Mouse (Mus musculus) heart, adult 11 months (tissue): ENCODE results near the gene Gabrr3.
A peak's percentile ranks its signal among the peaks of the same experiment; 100 is the strongest.

Experiments
- DNase-seq: peaks from one replicate; pipeline ENCODE4 v3.0.0; 2022

Gene Gabrr3

DNA sequence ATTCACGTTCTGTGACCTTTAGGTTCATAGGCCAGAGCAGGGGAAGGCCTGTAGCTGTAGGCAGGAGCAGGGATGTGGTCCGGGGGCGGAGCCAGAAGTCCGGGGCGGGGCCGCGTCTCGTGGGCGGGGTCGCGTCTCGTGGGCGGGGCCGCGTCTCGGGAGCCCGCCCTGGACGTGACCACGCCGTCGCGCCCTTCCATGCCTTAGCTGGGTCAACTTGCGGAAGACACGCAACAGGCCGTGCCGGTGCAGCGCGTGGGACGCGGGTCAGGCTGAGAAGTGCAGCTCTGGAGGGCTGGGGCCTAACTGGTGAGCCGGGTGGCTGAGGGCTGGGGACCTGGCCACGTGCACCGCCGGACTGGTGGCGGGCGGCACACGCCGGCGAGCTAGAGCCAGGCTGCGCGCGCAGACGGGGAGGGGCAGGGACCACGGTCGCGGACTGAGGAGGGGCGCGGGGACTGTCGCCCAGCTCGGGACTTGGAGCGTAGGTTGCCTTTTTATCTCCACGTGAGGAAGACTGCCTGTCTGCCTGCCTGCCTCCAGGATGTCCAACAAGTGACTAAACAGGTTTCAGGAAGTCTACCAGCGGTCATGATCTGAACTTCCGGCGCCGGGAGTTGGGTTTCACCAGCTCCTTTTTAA is 64.6 kb downstream of the Gabrr3 start, which contains the start of gene Riox2:
Gene Riox2 (plus strand): TSS at position 139 of the 642 bp plus-strand sequence.
- peak; percentile 99 for DNase-seq

DNA sequence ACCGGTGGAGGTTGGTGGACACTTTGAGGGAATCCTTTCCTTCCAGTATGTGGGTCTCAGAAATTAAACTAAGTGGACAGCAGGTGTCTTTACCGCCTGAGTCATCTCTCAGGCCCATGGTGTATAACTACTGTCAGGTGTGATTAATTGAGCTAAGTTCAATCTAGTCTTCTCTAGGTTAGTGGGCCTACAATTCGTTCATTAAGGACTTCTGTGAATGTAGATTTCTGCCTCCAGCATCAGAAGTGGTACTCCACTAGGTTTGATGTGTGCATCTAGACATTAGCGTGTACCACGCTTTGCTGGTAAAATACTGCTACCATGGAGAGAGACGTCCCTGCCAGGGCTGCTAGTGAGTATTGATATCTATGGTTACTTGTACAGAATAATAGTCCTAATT is 65.4 kb downstream of the Gabrr3 start:
- no peak for DNase-seq

DNA sequence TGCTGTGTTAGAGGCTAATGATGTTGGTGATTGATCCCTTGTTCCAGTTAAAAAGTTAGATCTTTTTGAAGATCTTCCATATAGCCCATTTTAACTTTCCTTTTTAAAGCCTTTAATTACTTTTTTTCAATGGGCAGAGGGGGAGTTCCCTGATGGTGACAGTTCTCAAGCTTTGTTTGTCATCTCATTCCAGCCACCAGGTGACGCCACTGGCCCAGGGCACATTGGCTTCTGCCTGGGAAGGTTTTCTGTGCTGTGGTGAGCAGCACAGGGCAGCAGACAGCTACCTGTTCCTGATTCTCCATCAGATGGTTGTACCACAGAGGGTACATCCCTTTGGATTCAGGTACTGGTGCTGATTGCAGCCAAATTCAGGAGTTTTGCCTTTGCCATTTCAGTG is 67.7 kb downstream of the Gabrr3 start:
- DNase-seq, result peak; percentile 91

DNA sequence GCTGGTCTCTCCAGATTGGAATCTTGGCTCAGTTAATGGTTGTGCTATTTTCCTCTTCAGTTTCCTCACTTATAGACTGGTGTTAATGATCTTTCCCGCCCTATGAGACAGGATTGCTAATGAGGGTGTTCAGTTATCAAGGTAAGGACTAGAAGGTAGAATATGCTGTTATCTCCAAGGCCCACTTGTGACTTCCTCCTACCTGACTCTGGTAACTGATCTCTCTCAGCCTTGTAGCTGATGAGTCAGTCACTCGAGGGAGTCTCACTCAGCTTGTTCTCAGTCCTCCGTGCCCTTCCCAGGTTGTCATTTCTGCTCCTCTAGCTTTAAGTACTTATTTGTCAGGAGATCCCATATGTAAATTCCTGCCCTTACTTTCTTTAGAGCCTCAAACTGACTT is 70.8 kb downstream of the Gabrr3 start:
- peak; percentile 45 for DNase-seq

DNA sequence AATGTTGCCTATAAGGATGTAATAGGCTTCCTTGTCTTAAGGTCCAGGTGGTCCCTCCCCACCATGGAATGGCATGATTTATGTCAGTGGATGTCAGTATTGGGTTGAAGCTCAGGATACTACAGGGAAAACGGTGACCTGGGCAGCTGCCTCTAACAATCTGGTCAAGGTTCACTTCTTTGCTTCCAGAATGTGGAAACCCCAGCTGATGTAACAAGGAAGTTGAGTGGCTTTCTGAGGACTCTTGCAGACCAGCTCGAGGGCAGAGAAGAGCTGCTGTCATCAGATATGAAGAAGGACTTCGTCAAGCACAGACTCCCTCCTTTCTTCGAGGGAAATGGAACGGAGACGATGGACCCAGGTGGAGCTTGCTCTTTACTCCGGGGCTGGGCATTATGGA is 80.1 kb downstream of the Gabrr3 start:
- DNase-seq, result peak; percentile 46

DNA sequence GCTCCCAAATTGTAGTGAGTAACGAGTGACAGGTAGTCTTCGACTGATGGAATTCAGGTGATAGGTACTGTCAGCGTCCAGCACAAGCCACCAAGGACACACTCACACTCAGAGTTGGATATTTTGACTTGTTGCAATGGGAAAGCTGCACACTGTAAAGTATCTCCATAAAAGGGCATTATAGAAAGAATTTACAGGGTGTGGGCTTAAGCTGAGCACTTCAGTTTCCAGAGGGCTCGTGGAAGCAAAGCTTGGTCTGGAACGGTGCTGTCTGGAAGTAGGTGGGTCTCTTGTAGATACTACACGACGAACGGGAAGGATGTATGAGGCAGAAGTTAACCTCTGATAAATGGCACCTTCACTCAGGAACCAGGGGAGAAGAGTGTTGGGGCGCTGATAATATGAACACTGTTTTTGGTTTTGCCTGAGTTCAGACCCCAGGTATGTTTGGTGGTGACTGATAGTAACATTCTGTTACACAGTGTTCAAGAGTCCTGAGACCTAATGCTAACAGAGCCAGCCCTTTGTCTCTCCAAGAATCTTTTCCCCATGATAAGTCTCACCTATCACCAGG is 80.9 kb downstream of the Gabrr3 start:
- DNase-seq, result peak; percentile 39

DNA sequence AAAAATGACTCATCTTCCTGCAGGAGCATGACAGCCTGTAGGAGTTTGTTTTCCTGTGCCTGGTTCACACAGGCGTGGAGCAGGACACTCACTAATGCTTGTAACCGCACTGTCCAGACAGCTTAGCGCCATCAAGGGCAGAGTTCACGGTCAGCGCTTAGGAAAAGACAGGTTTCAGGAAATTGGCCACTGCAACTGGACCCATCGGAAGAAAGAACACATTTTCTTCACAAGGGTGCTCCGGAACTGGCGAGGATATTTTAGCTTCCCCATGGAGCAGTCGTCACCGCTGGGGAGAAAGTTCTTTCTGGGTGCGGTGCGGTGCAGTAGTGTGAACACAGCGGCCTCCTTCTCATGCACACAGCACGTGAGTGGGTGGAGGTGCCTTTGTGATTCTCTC is 86.1 kb downstream of the Gabrr3 start:
- DNase-seq, result peak; percentile 55

DNA sequence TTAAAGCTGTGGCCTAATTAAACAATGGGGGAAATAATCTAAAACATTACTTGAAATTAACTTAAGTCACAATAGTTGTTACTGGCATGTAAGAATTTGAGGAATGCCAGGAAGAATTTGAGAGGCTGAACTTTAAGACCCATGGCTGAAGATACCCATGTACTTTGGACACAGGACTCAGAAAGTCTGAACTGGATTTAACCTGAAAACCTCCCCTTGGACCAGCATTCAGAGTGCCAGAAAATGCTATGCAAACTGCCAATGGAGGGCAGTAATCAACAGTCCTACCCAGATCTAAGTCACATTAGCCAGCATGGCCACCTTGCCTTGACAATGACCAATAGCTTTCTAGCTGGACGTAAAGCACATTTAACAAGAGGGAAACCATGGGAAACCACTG is 90.8 kb downstream of the Gabrr3 start:
- DNase-seq, result peak; percentile 52

DNA sequence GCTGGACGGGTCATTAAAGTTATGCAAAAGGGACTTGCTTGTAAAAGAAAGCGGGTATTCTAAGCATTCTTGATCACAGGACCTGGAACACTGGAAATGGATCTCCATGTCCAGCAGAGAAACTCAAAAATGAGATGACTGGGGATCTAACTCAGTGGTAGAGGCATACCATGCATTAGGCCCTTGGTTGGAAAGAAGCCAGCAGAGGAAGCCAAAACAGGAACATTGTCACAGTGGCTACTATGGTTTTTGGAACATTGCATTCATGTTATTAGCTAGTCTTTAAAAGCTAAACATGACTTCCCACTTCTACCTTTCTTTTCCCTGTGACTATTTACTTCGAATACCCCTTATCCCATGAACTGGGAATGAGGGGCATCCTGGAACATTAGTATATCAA is 92.0 kb downstream of the Gabrr3 start:
- DNase-seq, result peak; percentile 78

DNA sequence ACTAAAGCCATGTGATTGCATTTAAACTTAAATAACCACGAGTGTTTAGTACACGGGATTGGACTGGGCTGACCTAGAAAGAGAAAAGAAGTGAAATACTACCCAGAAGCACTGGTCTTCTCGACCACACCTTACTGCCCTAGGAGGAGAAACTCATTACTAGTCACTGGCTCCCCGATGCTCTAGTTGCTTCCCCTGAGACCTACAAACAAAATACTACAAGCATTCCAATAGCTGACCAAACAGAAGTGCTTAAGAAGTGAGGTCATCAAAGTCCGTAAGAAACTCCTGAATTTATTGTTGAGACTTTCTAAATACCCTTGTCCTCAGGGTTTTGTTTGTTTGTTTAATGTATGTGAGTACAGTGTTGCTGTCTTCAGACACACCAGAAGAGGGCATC is 102.7 kb downstream of the Gabrr3 start:
- DNase-seq, result no peak
